Mouse (Mus musculus): ENCODE measurements around the gene Plk1. TPM values are rescaled to one million over a fixed set of nuclear protein-coding genes. Genes with fewer than 3 reads are reported as not detected.

Plk1 gene
- polyA plus RNA-seq, 1 experiment = 87.6 TPM

GRCm38 (mm10) chr7:122186043-122186442 lies 26.8 kb downstream of the Plk1 start, which contains the start of gene Ern2:
Gene Ern2, minus strand, starts transcription at chr7:122186207.
- peaks cover 43% of the 10 kb centered on the region for H3K27me3 ChIP-seq (replicated peaks)
- no peaks in the 10 kb centered on the region for H3K9me3 ChIP-seq
- TF ChIP-seq FLI1 (IDR thresholded peaks at IDR 0.05; ENCODE audit: low read length) (no peak), GATA1 (IDR thresholded peaks at IDR 0.05; ENCODE audit: borderline replicate concordance, low read length) (no peak)
- no peaks in the 10 kb centered on the region for H3K36me3 ChIP-seq (replicated peaks; ENCODE audit: low read length)
- H3K4me3 ChIP-seq (replicated peaks) = no peak within 1 kb of the TSS
- 0 out of 2 replicates have a peak, but pooled peaks cover 3% of the 10 kb centered on the region for H3K4me1 ChIP-seq

GRCm38 (mm10) chr7:122189484-122189883 lies 30.2 kb downstream of the Plk1 start:
- Histone ChIP-seq H3K4me3 (replicated peaks) (no peak overlapping the region), H3K27me3 (replicated peaks) (peaks cover 16% of the 10 kb centered on the region), H3K9me3 (peaks cover 7% of the 10 kb centered on the region; the same call in 1 of the 2 replicates), H3K4me1 (0 out of 2 replicates have a peak, but pooled peaks cover 3% of the 10 kb centered on the region), H3K36me3 (replicated peaks; ENCODE audit: low read length) (no peaks in the 10 kb centered on the region)
- TF ChIP-seq FLI1 (IDR thresholded peaks at IDR 0.05; ENCODE audit: low read length) (no peak), GATA1 (IDR thresholded peaks at IDR 0.05; ENCODE audit: borderline replicate concordance, low read length) (no peak)

- Histone ChIP-seq H3K27me3 (replicated peaks) (peaks cover 7% of the 10 kb centered on the region), H3K4me3 (replicated peaks) (no peak overlapping the region), H3K36me3 (replicated peaks; ENCODE audit: low read length) (no peaks in the 10 kb centered on the region), H3K9me3 (peaks cover 21% of the 10 kb centered on the region), H3K4me1 (no peaks in the 10 kb centered on the region)
- TF ChIP-seq GATA1 (IDR thresholded peaks at IDR 0.05; ENCODE audit: borderline replicate concordance, low read length) (no peak), FLI1 (IDR thresholded peaks at IDR 0.05; ENCODE audit: low read length) (no peak)
Observed at GRCm38 (mm10) chr7:122191097-122191496, 31.9 kb downstream of the Plk1 start.

GRCm38 (mm10) chr7:122193919-122194318 lies 34.7 kb downstream of the Plk1 start:
- Histone ChIP-seq H3K36me3 (replicated peaks; ENCODE audit: low read length) (no peaks in the 10 kb centered on the region), H3K9me3 (peaks cover 22% of the 10 kb centered on the region), H3K4me1 (peaks cover 5% of the 10 kb centered on the region), H3K4me3 (replicated peaks) (no peak overlapping the region), H3K27me3 (replicated peaks) (no peaks in the 10 kb centered on the region)
- TF ChIP-seq FLI1 (IDR thresholded peaks at IDR 0.05; ENCODE audit: low read length) (no peak), GATA1 (IDR thresholded peaks at IDR 0.05; ENCODE audit: borderline replicate concordance, low read length) (no peak)

- peaks cover 22% of the 10 kb centered on the region for H3K9me3 ChIP-seq
- H3K4me1 ChIP-seq = peaks cover 5% of the 10 kb centered on the region
- TF ChIP-seq FLI1 (IDR thresholded peaks at IDR 0.05; ENCODE audit: low read length) (peak; percentile 21; the same call in 1 of the 2 replicates), GATA1 (IDR thresholded peaks at IDR 0.05; ENCODE audit: borderline replicate concordance, low read length) (no peak)
- no peak overlapping the region for H3K4me3 ChIP-seq (replicated peaks)
- H3K27me3 ChIP-seq (replicated peaks) = no peaks in the 10 kb centered on the region
- no peaks in the 10 kb centered on the region for H3K36me3 ChIP-seq (replicated peaks; ENCODE audit: low read length)
Observed at GRCm38 (mm10) chr7:122196771-122197170, 37.5 kb downstream of the Plk1 start.

GRCm38 (mm10) chr7:122197306-122197705 lies 38.1 kb downstream of the Plk1 start:
- Histone ChIP-seq H3K9me3 (peaks cover 22% of the 10 kb centered on the region), H3K4me1 (peaks cover 5% of the 10 kb centered on the region), H3K4me3 (replicated peaks) (no peak overlapping the region), H3K36me3 (replicated peaks; ENCODE audit: low read length) (no peaks in the 10 kb centered on the region), H3K27me3 (replicated peaks) (no peaks in the 10 kb centered on the region)
- no peak for TF ChIP-seq FLI1 (IDR thresholded peaks at IDR 0.05; ENCODE audit: low read length)
- no peak for TF ChIP-seq GATA1 (IDR thresholded peaks at IDR 0.05; ENCODE audit: borderline replicate concordance, low read length)

GRCm38 (mm10) chr7:122199296-122199695 lies 40.1 kb downstream of the Plk1 start:
- no peak overlapping the region for H3K4me3 ChIP-seq (replicated peaks)
- peaks cover 5% of the 10 kb centered on the region for H3K4me1 ChIP-seq
- TF ChIP-seq FLI1 (IDR thresholded peaks at IDR 0.05; ENCODE audit: low read length) (no peak), GATA1 (IDR thresholded peaks at IDR 0.05; ENCODE audit: borderline replicate concordance, low read length) (no peak)

GRCm38 (mm10) chr7:122203936-122204335 lies 44.7 kb downstream of the Plk1 start:
- TF ChIP-seq GATA1 (IDR thresholded peaks at IDR 0.05; ENCODE audit: borderline replicate concordance, low read length) (no peak), FLI1 (IDR thresholded peaks at IDR 0.05; ENCODE audit: low read length) (no peak)
- H3K36me3 ChIP-seq (replicated peaks; ENCODE audit: low read length) = no peaks in the 10 kb centered on the region
- no peaks in the 10 kb centered on the region; the same call in 1 of the 2 replicates for H3K4me1 ChIP-seq
- H3K27me3 ChIP-seq (replicated peaks) = peaks cover 24% of the 10 kb centered on the region
- no peaks in the 10 kb centered on the region; the same call in 1 of the 2 replicates for H3K9me3 ChIP-seq
- H3K4me3 ChIP-seq (replicated peaks) = no peak overlapping the region

More at GRCm38 (mm10) chr7:122199296-122199695, 40.1 kb downstream of the Plk1 start:
- H3K9me3 ChIP-seq = peaks cover 15% of the 10 kb centered on the region
- H3K36me3 ChIP-seq (replicated peaks; ENCODE audit: low read length) = no peaks in the 10 kb centered on the region
- peaks cover 3% of the 10 kb centered on the region for H3K27me3 ChIP-seq (replicated peaks)

GRCm38 (mm10) chr7:122206121-122206520 lies 46.9 kb downstream of the Plk1 start:
- TF ChIP-seq FLI1 (IDR thresholded peaks at IDR 0.05; ENCODE audit: low read length) (no peak), GATA1 (IDR thresholded peaks at IDR 0.05; ENCODE audit: borderline replicate concordance, low read length) (no peak)
- peaks cover 29% of the 10 kb centered on the region for H3K27me3 ChIP-seq (replicated peaks)
- H3K36me3 ChIP-seq (replicated peaks; ENCODE audit: low read length) = no peaks in the 10 kb centered on the region
- no peak overlapping the region for H3K4me3 ChIP-seq (replicated peaks)
- H3K9me3 ChIP-seq = no peaks in the 10 kb centered on the region
- H3K4me1 ChIP-seq = no peaks in the 10 kb centered on the region

GRCm38 (mm10) chr7:122208276-122209021 lies 49.2 kb downstream of the Plk1 start:
- Histone ChIP-seq H3K4me3 (replicated peaks) (no peak overlapping the region), H3K27me3 (replicated peaks) (peaks cover 29% of the 10 kb centered on the region), H3K4me1 (no peaks in the 10 kb centered on the region), H3K9me3 (peaks cover 5% of the 10 kb centered on the region), H3K36me3 (replicated peaks; ENCODE audit: low read length) (no peaks in the 10 kb centered on the region)
- TF ChIP-seq FLI1 (IDR thresholded peaks at IDR 0.05; ENCODE audit: low read length) (no peak), GATA1 (IDR thresholded peaks at IDR 0.05; ENCODE audit: borderline replicate concordance, low read length) (no peak)
